Mouse (Mus musculus) gastrocnemius, postnatal 4 days (tissue): ENCODE measurements around the gene Prpf40a. TPM values are rescaled to one million over a fixed set of nuclear protein-coding genes. Genes with fewer than 3 reads are reported as not detected.
A peak's percentile ranks its signal among the peaks of the same experiment; 100 is the strongest.

ENCODE experiments used
- DNase-seq, 2 experiments: peaks; one replicate each; pipeline ENCODE4 v3.0.0; 2021 to 2022; ENCODE audit warnings: low spot score in 2 of 2, mixed read lengths in 2 of 2
- total RNA-seq, 2 experiments: library from RNA; stranded (reverse); gene quantifications; 2 replicates each; pipeline ENCODE4 v1.2.3; 2021

Gene Prpf40a
- total RNA-seq, 2 experiments from 2014 or later, result 58.1 to 73.1 TPM

GRCm38 (mm10) chr2:53106056-53106455 is 85.0 kb downstream of the Prpf40a start:
- no peak for DNase-seq

GRCm38 (mm10) chr2:53105408-53105807 is 85.7 kb downstream of the Prpf40a start:
- no peak for DNase-seq

GRCm38 (mm10) chr2:53102901-53103300 is 88.2 kb downstream of the Prpf40a start:
- DNase-seq, result no peak

GRCm38 (mm10) chr2:53101885-53102740 is 89.0 kb downstream of the Prpf40a start:
- no peak for DNase-seq

GRCm38 (mm10) chr2:53100093-53100492 is 91.0 kb downstream of the Prpf40a start:
- no peak for DNase-seq

- no peak for DNase-seq
Measured at GRCm38 (mm10) chr2:53095489-53095888, 95.6 kb downstream of the Prpf40a start.

- DNase-seq, result no peak
Measured at GRCm38 (mm10) chr2:53095031-53095430, 96.1 kb downstream of the Prpf40a start.

- no peak for DNase-seq
Measured at GRCm38 (mm10) chr2:53088744-53089143, 102.3 kb downstream of the Prpf40a start.

- peak in 1 of 2 experiments; percentile 49 for DNase-seq
Measured at GRCm38 (mm10) chr2:53085617-53086202, 105.4 kb downstream of the Prpf40a start.

Other genes with a start within 250 kb of the Prpf40a start
- 10 to 100 TPM; 20.3 to 29.4 TPM for gene Arl6ip6, start 442 bp upstream of the Prpf40a start, total RNA-seq